Mouse (Mus musculus) frontal cortex, postnatal 10 days (tissue): ENCODE measurements around the gene Adgrf5.

Experiments used
- DNase-seq, 2 experiments: peaks; one replicate each; pipeline ENCODE4 v3.0.0; 2022; ENCODE audit warnings: low spot score in 2 of 2, mixed read lengths in 1 of 2

Gene Adgrf5

DNA sequence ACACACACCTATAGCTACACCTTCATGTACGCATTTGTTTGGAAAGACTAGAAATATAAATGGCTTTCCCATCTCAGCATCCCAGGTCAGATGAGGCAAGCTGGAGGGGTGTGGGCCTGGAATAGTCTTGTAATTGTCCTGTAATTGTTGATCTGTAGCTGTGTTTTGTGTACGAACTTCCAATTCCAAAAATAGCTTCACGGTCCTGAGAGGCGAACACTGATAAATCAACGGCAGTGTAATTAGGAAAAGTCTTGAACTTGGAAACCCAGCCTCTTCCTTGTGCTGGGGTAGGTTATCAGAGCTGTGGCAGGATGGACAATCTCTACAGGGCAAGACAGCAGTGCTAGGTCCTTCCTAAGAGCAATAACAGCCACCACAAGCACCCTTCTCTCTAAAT is 18.5 kb downstream of the Adgrf5 start:
- no peak for DNase-seq

- DNase-seq = no peak
Measured at GRCm38 (mm10) chr17:43386331-43386730, 26.1 kb downstream of the Adgrf5 start.

DNA sequence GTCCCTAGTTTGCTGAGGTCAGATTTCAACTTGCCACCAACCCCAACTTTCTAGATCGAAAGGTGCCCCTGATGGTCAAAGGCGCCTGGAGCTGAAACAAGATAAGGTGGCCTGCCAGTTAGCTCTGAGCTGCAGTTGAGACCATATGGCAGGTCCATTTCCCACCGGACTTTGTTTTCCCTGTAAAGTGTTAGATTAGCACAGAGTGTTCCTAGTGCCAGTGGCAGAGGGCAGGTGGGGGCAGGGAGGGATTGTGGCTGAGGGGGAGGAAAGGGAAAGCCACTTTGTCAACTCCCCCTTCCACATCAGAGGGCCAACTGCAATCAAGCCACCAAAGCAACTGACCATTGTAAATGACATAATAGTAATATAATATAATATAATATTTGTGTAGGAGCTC is 26.9 kb downstream of the Adgrf5 start:
- DNase-seq = no peak

GRCm38 (mm10) chr17:43389256-43389655 is 29.0 kb downstream of the Adgrf5 start:
- no peak for DNase-seq

- no peak for DNase-seq
Measured at GRCm38 (mm10) chr17:43392191-43392590, 31.9 kb downstream of the Adgrf5 start.

GRCm38 (mm10) chr17:43393669-43394068 is 33.4 kb downstream of the Adgrf5 start:
- DNase-seq = no peak

- no peak for DNase-seq
Measured at GRCm38 (mm10) chr17:43395400-43396258, 35.4 kb downstream of the Adgrf5 start.

DNA sequence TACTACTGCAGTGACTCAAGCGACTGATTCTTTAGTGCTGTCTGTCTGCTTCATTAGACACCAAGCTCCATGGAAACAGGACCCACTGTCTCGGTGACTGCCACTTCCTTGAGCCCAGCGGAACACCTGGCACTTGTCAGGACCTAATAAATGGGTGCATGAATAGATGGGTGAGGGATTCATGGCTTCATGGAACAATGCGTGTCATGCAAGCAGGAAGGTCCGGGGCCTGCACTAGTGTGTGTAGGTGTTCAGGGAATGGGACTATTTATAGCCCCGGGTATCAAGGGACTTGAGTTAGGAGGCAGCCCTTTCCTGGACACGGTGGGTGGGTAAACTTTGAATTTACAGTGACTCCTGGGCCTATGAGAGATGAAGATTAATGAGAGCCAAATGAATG is 38.4 kb downstream of the Adgrf5 start:
- DNase-seq = no peak

GRCm38 (mm10) chr17:43399151-43399550 is 38.9 kb downstream of the Adgrf5 start:
- no peak for DNase-seq

- DNase-seq = no peak
Measured at GRCm38 (mm10) chr17:43400483-43400882, 40.2 kb downstream of the Adgrf5 start.

GRCm38 (mm10) chr17:43403851-43404250 is 43.6 kb downstream of the Adgrf5 start:
- DNase-seq = no peak

- DNase-seq = no peak
Measured at GRCm38 (mm10) chr17:43404408-43404807, 44.2 kb downstream of the Adgrf5 start.

DNA sequence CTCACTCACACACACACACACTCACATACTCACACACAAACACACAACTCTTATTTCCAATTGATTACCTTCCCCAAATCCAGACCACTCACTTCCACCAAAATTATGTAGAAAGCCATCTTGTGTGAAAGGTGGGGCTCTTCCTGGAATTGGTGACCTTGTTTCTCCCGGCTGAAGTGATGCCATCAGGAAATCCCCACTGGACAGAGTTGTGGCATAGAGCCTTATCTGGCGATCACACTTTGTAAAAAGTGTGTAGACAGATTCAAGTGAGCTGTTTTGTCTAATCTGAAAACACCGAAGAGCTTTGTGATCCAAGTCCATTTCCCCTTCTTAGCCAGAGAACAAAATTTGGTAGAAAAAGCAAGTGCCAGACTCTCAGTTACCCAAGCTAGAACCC is 46.1 kb downstream of the Adgrf5 start:
- no peak for DNase-seq

DNA sequence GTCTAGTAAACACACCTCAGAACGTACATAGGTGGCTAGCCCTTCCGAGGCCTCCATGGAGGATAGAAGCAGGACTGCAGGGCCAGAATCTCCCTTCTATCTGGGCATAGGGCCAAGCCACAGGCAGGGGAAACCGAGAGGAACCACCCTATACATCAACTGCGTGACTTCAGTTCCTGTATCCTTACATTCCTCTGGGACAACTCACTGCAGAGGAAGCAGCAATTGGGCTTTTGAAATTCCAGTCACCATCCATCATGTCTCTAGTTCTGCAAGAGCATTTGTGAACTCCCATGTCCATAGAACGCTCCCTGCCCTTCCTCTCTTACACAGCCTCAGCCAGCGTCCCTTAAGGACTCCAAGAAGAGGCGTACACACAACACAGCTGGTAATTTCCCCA is 47.3 kb downstream of the Adgrf5 start:
- DNase-seq = no peak

DNA sequence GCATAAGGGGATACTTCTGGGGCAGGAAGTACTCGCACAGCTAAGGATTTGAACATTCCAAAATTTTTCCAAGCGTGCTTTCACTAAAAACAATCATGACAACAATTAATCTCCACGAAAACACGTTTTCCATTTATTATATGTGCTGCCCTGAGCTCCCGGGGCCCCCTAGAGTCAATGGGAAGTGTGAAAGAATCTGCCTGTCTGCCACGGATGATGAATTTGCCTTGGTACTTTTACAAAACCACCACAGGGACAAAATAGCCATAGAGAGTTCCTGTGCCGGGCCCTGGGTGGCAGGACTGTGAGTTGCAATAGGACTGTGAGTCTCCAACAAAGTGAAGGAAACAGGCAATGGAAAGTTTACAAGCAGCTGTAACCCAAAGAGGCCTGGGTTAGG is 52.9 kb downstream of the Adgrf5 start:
- no peak for DNase-seq

GRCm38 (mm10) chr17:43419204-43419603 is 59.0 kb downstream of the Adgrf5 start:
- DNase-seq = no peak

DNA sequence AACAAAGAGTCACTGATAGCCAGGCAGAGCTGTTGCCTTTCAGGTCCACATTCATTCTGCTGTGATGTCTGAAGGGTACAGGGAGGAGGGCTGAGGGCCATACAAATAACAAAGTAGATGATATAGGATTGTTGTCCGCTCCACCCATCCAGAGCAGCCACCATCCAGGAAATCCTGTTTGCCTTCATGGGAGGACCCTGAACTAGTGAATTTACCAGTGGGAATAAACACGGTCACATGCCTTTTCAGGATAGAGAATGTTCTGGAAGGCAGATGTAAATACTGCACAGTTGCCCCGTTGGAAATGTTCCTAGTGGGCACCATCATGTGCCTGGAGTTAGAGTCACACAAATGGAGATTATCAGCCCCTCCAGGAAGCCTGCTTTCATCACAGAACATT is 60.1 kb downstream of the Adgrf5 start:
- no peak for DNase-seq

DNA sequence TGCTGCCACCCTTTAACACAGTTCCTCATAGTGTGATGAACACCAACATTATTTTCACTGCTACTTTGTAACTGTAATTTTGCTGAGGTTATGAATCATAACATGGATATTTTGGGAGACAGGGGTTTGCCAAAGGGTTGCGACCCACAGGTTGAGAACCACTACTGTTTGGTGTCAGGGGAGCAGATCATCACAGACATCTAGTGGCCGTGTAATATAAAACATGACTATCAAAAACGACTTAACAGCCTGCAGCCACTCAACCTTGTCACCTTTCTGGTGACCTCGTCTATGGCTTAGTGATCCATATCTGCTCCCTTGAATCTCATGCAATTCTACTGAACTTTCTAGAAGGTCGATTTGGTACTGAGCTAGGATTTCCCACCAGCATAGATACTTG is 63.7 kb downstream of the Adgrf5 start:
- DNase-seq = no peak

DNA sequence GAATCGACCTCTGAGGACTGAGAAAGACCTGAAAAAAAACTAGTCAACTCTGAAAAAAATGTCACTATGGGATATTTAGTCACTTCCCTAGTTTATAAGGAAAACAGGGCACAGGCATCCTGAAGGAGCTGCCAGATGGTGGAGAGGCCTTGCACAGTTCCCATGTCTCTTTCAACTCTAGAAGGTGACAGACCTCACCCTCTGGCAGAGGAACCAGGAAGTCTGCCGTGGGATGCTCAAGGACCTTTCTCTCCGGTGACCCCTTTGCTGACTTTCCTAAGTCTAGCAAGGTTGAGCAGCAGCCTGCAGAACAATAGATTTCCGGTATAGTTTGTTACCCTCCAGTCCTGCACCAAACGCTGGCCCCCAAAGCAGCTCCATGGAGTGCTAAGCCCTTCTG is 71.4 kb downstream of the Adgrf5 start:
- no peak for DNase-seq

- DNase-seq = no peak
Measured at GRCm38 (mm10) chr17:43434485-43434884, 74.2 kb downstream of the Adgrf5 start.

GRCm38 (mm10) chr17:43451216-43451615 is 91.0 kb downstream of the Adgrf5 start:
- no peak for DNase-seq

GRCm38 (mm10) chr17:43458598-43458997 is 98.3 kb downstream of the Adgrf5 start:
- DNase-seq = peak; percentile 26 to 61

GRCm38 (mm10) chr17:43459737-43460230 is 99.5 kb downstream of the Adgrf5 start:
- DNase-seq = no peak
